Mouse (Mus musculus): Measurements from ENCODE around the gene Misp. TPM values are rescaled to one million over a fixed set of nuclear protein-coding genes. Genes with fewer than 3 reads are reported as not detected.

The Misp gene
- 3.5 TPM for polyA plus RNA-seq (2014; fragmentation: Illumina TruSeq; extraction: RNeasy Lipid Tissue Mini Kit (QIAGEN cat#74804); ENCODE audit: insufficient read depth, low read depth, low replicate concordance)

DNA sequence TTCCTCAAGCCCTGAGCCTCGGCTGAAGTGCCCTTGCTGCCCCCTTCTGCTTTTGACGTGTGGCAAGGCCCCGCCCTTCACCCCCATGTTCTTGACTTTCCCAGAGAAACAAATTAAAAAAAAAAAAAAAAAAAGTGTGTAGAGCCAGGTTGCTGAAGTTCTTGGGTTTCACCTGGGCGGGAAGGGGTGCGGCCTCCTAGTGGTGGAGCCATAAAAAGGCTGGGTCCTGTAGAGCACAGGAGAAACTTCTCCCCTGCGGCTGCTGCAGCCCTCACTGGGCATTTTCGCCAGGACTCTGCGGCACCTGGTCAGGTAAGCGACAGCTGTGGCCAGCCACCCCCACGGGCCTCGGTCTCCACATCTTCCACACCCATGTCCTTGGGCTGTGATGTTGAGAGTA lies at the start of gene Misp:
Misp (plus strand) TSS at position 208 of the 400 bp plus-strand sequence.

DNA sequence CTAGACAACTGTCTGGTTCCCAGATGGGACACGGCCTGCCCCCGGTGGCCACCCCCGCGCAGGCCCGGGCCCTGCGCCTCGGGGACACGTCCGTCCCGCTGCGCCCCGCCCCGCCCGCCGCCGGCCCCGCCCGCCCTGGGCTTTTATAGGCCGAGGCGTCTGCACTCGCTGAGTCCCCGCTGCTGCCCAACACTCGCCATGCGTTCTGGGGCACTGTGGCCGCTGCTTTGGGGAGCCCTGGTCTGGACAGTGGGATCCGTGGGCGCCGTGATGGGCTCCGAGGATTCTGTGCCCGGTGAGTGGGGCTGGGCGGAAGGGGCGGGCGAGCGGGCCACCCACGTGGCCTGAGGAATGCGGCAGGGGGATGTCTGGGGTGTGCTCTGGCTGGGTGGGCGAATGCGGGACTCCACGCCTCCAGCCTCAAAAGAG lies 43.7 kb upstream of the Misp start, which contains the start of gene Fstl3:
Fstl3 (plus strand) TSS at position 170 of the 429 bp plus-strand sequence.

DNA sequence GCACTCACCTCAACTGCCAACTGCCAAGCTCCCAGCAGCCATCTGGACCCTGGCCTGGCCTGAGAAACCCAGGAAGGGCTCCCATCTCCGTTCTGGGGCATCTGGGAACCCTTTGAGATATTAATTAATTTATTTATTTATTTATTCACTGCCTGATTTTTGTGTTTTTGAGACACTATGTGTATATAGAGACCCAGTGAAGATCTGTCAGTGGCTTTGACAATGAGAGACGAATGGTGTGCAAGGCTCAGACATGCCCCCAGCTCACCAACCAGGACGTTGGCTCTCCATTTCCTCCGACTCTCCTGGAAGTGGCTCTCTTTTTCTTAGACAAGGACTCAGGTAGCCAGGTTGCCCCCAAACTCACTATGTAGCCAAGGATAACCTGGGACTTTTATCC lies 29.9 kb upstream of the Misp start, which contains the start of gene Prss57:
Prss57 (minus strand) TSS at position 101 of the 400 bp plus-strand sequence.

DNA sequence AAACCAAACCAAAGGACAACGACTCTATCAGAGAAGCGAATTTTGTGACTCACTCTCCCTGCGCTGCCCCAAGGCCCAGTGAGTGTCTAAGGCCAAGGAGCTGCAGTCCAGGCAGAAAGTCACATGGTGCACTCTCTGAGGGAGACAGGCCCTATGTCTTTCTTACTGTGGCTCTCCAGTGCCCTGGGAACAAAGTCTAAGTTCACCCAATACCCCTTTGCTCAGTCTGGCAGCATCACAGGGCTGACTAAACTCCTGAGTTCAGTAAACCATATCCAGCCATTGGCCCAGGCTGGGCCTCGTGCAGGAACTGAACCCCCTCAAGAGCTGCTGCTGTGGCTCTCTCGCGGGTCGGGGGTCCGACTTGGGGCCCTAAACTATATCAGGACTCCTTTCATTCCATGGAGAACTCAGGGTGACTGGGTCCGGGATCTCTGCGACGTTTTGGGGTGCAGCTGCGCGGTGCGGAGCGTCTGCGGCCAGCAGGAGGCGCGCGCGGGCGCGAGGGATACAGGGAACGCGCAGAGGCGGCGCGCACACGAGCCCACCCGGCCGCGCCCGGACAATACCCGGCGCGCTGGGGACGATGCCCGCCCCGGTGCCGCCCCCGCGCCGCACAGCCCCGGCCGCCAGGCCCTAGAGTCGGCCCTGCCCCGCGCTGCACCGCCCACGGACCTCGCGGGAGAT lies 27.6 kb upstream of the Misp start, which contains the start of gene Palm:
Palm (plus strand) TSS at position 522 of the 687 bp plus-strand sequence.

DNA sequence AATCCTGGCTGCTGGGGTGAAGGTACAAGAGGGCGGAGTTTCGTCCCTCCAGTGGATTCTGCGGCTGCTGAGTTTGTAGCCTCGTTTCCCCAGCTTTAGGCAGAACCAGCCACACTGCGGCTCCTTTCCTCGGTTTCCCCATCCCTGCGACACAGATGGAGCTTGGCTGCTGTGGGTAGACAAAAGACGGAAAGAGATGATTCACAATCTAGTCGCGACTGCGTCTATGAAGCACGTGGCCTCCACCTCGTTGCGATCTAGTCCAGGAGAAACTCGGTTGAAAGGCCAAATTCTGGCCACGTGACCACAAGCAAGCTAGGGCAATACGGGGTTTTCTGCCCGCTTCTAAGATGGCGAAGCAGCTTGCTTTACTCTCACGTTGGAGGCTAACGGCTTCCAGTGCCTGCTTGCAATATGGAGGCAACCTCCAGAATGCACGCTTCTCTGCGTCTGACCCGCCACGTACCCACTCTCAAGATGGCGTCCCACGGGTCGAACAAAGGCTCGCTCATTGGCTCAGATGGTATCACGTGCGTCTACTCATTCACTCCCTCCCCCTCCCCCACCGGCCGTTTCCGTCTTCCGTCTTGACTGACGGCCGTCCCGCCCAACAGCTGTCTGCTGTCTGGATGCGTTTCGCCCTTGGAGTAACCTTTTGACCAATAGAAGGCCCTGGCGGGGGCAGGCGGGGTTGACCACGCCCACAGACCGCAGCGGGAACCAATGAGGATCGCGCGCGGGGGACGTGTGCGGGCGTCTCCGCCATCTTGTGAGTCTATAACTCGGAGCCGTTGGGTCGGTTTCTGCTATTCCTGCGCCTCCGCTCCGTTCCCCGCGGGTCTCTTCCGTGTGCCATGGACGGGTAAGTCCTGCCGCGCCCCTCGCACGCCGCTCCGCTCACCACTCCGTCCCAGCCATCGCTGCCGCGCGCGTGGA lies 33.3 kb downstream of the Misp start, which contains the start of gene Ptbp1:
Ptbp1 (plus strand) TSS at position 568 of the 936 bp plus-strand sequence.

DNA sequence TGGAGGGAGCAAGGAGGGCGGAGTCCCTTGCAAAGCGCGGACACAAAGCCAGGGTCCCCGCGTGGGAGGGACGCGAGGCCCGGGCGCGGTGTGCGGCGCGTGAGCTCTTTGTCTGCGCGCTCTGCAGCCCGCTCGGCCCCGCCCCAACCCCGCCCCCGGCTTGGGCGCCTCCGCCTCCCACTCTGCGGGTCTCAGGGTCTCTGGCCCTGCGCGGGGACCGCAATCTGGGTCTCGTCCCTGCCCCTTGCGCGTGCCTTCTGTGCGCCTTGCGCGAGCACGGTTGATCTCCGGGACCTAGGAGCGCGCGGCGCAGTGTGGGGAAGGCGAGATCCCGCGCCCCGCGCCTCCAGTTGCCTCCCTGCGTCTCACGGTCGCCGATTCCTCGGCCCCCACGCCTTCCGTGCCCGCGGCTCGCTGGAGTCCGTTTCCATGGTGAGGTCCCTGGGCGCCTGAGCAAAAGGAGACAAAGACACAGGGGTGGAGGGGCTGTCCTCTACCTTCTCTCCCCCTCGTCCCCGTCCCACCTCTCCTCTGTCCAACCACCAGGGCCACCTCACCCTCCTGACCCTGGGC lies 53.6 kb downstream of the Misp start, which contains the start of the genes Prtn3 and Plppr3:
Prtn3 (plus strand) TSS at position 187 of the 573 bp plus-strand sequence.
Plppr3 (minus strand) TSS at position 345 of the 573 bp plus-strand sequence.

Other genes starting within 250 kb of the Misp start
- gene Theg, start 233.7 kb upstream of the Misp start, polyA plus RNA-seq (2014; fragmentation: Illumina TruSeq; extraction: RNeasy Lipid Tissue Mini Kit (QIAGEN cat#74804); ENCODE audit: insufficient read depth, low read depth, low replicate concordance): not detected
- not detected for gene C2cd4c, start 207.0 kb upstream of the Misp start, polyA plus RNA-seq (2014; fragmentation: Illumina TruSeq; extraction: RNeasy Lipid Tissue Mini Kit (QIAGEN cat#74804); ENCODE audit: insufficient read depth, low read depth, low replicate concordance)
- gene Shc2, start 183.1 kb upstream of the Misp start, polyA plus RNA-seq (2014; fragmentation: Illumina TruSeq; extraction: RNeasy Lipid Tissue Mini Kit (QIAGEN cat#74804); ENCODE audit: insufficient read depth, low read depth, low replicate concordance): 1.1 TPM
- gene Odf3l2, start 175.3 kb upstream of the Misp start, polyA plus RNA-seq (2014; fragmentation: Illumina TruSeq; extraction: RNeasy Lipid Tissue Mini Kit (QIAGEN cat#74804); ENCODE audit: insufficient read depth, low read depth, low replicate concordance): not detected
- gene Madcam1, start 156.4 kb upstream of the Misp start, polyA plus RNA-seq (2014; fragmentation: Illumina TruSeq; extraction: RNeasy Lipid Tissue Mini Kit (QIAGEN cat#74804); ENCODE audit: insufficient read depth, low read depth, low replicate concordance): not detected
- gene Tpgs1, start 151.6 kb upstream of the Misp start, polyA plus RNA-seq (2014; fragmentation: Illumina TruSeq; extraction: RNeasy Lipid Tissue Mini Kit (QIAGEN cat#74804); ENCODE audit: insufficient read depth, low read depth, low replicate concordance): 27.9 TPM
- 73.4 TPM for gene Cdc34, start 138.8 kb upstream of the Misp start, polyA plus RNA-seq (2014; fragmentation: Illumina TruSeq; extraction: RNeasy Lipid Tissue Mini Kit (QIAGEN cat#74804); ENCODE audit: insufficient read depth, low read depth, low replicate concordance)
- 1.4 TPM for gene Gzmm, start 132.0 kb upstream of the Misp start, polyA plus RNA-seq (2014; fragmentation: Illumina TruSeq; extraction: RNeasy Lipid Tissue Mini Kit (QIAGEN cat#74804); ENCODE audit: insufficient read depth, low read depth, low replicate concordance)
- 666 TPM for gene Bsg, start 116.5 kb upstream of the Misp start, polyA plus RNA-seq (2014; fragmentation: Illumina TruSeq; extraction: RNeasy Lipid Tissue Mini Kit (QIAGEN cat#74804); ENCODE audit: insufficient read depth, low read depth, low replicate concordance)
- 0.48 TPM for gene Hcn2, start 104.4 kb upstream of the Misp start, polyA plus RNA-seq (2014; fragmentation: Illumina TruSeq; extraction: RNeasy Lipid Tissue Mini Kit (QIAGEN cat#74804); ENCODE audit: insufficient read depth, low read depth, low replicate concordance)
- 19.4 TPM for gene Polrmt, start 74.4 kb upstream of the Misp start, polyA plus RNA-seq (2014; fragmentation: Illumina TruSeq; extraction: RNeasy Lipid Tissue Mini Kit (QIAGEN cat#74804); ENCODE audit: insufficient read depth, low read depth, low replicate concordance)
- not detected for gene Fgf22, start 65.9 kb upstream of the Misp start, polyA plus RNA-seq (2014; fragmentation: Illumina TruSeq; extraction: RNeasy Lipid Tissue Mini Kit (QIAGEN cat#74804); ENCODE audit: insufficient read depth, low read depth, low replicate concordance)
- 25.3 TPM for gene Rnf126, start 54.0 kb upstream of the Misp start, polyA plus RNA-seq (2014; fragmentation: Illumina TruSeq; extraction: RNeasy Lipid Tissue Mini Kit (QIAGEN cat#74804); ENCODE audit: insufficient read depth, low read depth, low replicate concordance)
- 20.4 TPM for gene Fstl3, start 43.7 kb upstream of the Misp start, polyA plus RNA-seq (2014; fragmentation: Illumina TruSeq; extraction: RNeasy Lipid Tissue Mini Kit (QIAGEN cat#74804); ENCODE audit: insufficient read depth, low read depth, low replicate concordance)
- gene Prss57, start 30.0 kb upstream of the Misp start, polyA plus RNA-seq (2014; fragmentation: Illumina TruSeq; extraction: RNeasy Lipid Tissue Mini Kit (QIAGEN cat#74804); ENCODE audit: insufficient read depth, low read depth, low replicate concordance): 0.08 TPM
- 18.7 TPM for gene Palm, start 27.4 kb upstream of the Misp start, polyA plus RNA-seq (2014; fragmentation: Illumina TruSeq; extraction: RNeasy Lipid Tissue Mini Kit (QIAGEN cat#74804); ENCODE audit: insufficient read depth, low read depth, low replicate concordance)
- 81.3 TPM for gene Ptbp1, start 33.4 kb downstream of the Misp start, polyA plus RNA-seq (2014; fragmentation: Illumina TruSeq; extraction: RNeasy Lipid Tissue Mini Kit (QIAGEN cat#74804); ENCODE audit: insufficient read depth, low read depth, low replicate concordance)
- 2.2 TPM for gene Prtn3, start 53.5 kb downstream of the Misp start, polyA plus RNA-seq (2014; fragmentation: Illumina TruSeq; extraction: RNeasy Lipid Tissue Mini Kit (QIAGEN cat#74804); ENCODE audit: insufficient read depth, low read depth, low replicate concordance)
- 3.4 TPM for gene Plppr3, start 53.6 kb downstream of the Misp start, polyA plus RNA-seq (2014; fragmentation: Illumina TruSeq; extraction: RNeasy Lipid Tissue Mini Kit (QIAGEN cat#74804); ENCODE audit: insufficient read depth, low read depth, low replicate concordance)
- gene Elane, start 65.3 kb downstream of the Misp start, polyA plus RNA-seq (2014; fragmentation: Illumina TruSeq; extraction: RNeasy Lipid Tissue Mini Kit (QIAGEN cat#74804); ENCODE audit: insufficient read depth, low read depth, low replicate concordance): not detected
- gene Cfd, start 69.9 kb downstream of the Misp start, polyA plus RNA-seq (2014; fragmentation: Illumina TruSeq; extraction: RNeasy Lipid Tissue Mini Kit (QIAGEN cat#74804); ENCODE audit: insufficient read depth, low read depth, low replicate concordance): 873 TPM
- 12.4 TPM for gene Med16, start 87.9 kb downstream of the Misp start, polyA plus RNA-seq (2014; fragmentation: Illumina TruSeq; extraction: RNeasy Lipid Tissue Mini Kit (QIAGEN cat#74804); ENCODE audit: insufficient read depth, low read depth, low replicate concordance)
- not detected for gene Gm26602, start 89.9 kb downstream of the Misp start, polyA plus RNA-seq (2014; fragmentation: Illumina TruSeq; extraction: RNeasy Lipid Tissue Mini Kit (QIAGEN cat#74804); ENCODE audit: insufficient read depth, low read depth, low replicate concordance)
- gene Kiss1r, start 96.0 kb downstream of the Misp start, polyA plus RNA-seq (2014; fragmentation: Illumina TruSeq; extraction: RNeasy Lipid Tissue Mini Kit (QIAGEN cat#74804); ENCODE audit: insufficient read depth, low read depth, low replicate concordance): 3.0 TPM
- gene R3hdm4, start 100.2 kb downstream of the Misp start, polyA plus RNA-seq (2014; fragmentation: Illumina TruSeq; extraction: RNeasy Lipid Tissue Mini Kit (QIAGEN cat#74804); ENCODE audit: insufficient read depth, low read depth, low replicate concordance): 59.6 TPM
- gene Arid3a, start 106.1 kb downstream of the Misp start, polyA plus RNA-seq (2014; fragmentation: Illumina TruSeq; extraction: RNeasy Lipid Tissue Mini Kit (QIAGEN cat#74804); ENCODE audit: insufficient read depth, low read depth, low replicate concordance): 2.2 TPM
- gene Wdr18, start 139.2 kb downstream of the Misp start, polyA plus RNA-seq (2014; fragmentation: Illumina TruSeq; extraction: RNeasy Lipid Tissue Mini Kit (QIAGEN cat#74804); ENCODE audit: insufficient read depth, low read depth, low replicate concordance): 25.0 TPM
- gene Grin3b, start 149.7 kb downstream of the Misp start, polyA plus RNA-seq (2014; fragmentation: Illumina TruSeq; extraction: RNeasy Lipid Tissue Mini Kit (QIAGEN cat#74804); ENCODE audit: insufficient read depth, low read depth, low replicate concordance): not detected
- gene Tmem259, start 163.3 kb downstream of the Misp start, polyA plus RNA-seq (2014; fragmentation: Illumina TruSeq; extraction: RNeasy Lipid Tissue Mini Kit (QIAGEN cat#74804); ENCODE audit: insufficient read depth, low read depth, low replicate concordance): 67.1 TPM
- gene Cnn2, start 167.6 kb downstream of the Misp start, polyA plus RNA-seq (2014; fragmentation: Illumina TruSeq; extraction: RNeasy Lipid Tissue Mini Kit (QIAGEN cat#74804); ENCODE audit: insufficient read depth, low read depth, low replicate concordance): 208 TPM
- gene Abca7, start 175.5 kb downstream of the Misp start, polyA plus RNA-seq (2014; fragmentation: Illumina TruSeq; extraction: RNeasy Lipid Tissue Mini Kit (QIAGEN cat#74804); ENCODE audit: insufficient read depth, low read depth, low replicate concordance): 7.0 TPM
- 36.5 TPM for gene Arhgap45, start 195.7 kb downstream of the Misp start, polyA plus RNA-seq (2014; fragmentation: Illumina TruSeq; extraction: RNeasy Lipid Tissue Mini Kit (QIAGEN cat#74804); ENCODE audit: insufficient read depth, low read depth, low replicate concordance)
- gene Polr2e, start 218.8 kb downstream of the Misp start, polyA plus RNA-seq (2014; fragmentation: Illumina TruSeq; extraction: RNeasy Lipid Tissue Mini Kit (QIAGEN cat#74804); ENCODE audit: insufficient read depth, low read depth, low replicate concordance): 120 TPM
- 1,013 TPM for gene Gpx4, start 226.2 kb downstream of the Misp start, polyA plus RNA-seq (2014; fragmentation: Illumina TruSeq; extraction: RNeasy Lipid Tissue Mini Kit (QIAGEN cat#74804); ENCODE audit: insufficient read depth, low read depth, low replicate concordance)

Data from lung, adult 10 weeks (tissue).